Mouse (Mus musculus) bone marrow macrophage, adult 2 months (primary cell): ENCODE measurements around the gene Pde4d.

ENCODE experiments used
- CTCF ChIP-seq: IDR thresholded peaks from 2 replicates; pipeline ENCODE4 v1.5.1; 2012; ENCODE audit warnings: low read depth, mild to moderate bottlenecking, low read length, moderate library complexity
- POLR2A ChIP-seq: IDR thresholded peaks from 2 replicates; pipeline ENCODE4 v1.6.1; 2012; ENCODE audit warnings: mild to moderate bottlenecking, low read depth, low read length, borderline replicate concordance

- TF ChIP-seq CTCF (no peak), POLR2A (no peak)
These were observed 810.6 kb downstream of the Pde4d start for GRCm38 (mm10) chr13:109260220-109260795.
